Mouse (Mus musculus) cortical plate, adult 2 months (tissue): ENCODE data around the gene Gca.

Experiments used
- CTCF ChIP-seq: fragments of 200-500 bp; IDR thresholded peaks from 2 replicates; pipeline ENCODE4 v1.5.1; 2011; ENCODE audit warnings: mild to moderate bottlenecking, control low read depth, low read length; ENCODE audit not compliant: insufficient read depth; ENCODE audit errors: extremely low read depth
- POLR2A ChIP-seq: fragments of 200-500 bp; IDR thresholded peaks from 2 replicates; pipeline ENCODE4 v1.6.1; 2011; ENCODE audit warnings: mild to moderate bottlenecking, low read length, control low read depth; ENCODE audit not compliant: insufficient read depth; ENCODE audit errors: extremely low read depth

DNA sequence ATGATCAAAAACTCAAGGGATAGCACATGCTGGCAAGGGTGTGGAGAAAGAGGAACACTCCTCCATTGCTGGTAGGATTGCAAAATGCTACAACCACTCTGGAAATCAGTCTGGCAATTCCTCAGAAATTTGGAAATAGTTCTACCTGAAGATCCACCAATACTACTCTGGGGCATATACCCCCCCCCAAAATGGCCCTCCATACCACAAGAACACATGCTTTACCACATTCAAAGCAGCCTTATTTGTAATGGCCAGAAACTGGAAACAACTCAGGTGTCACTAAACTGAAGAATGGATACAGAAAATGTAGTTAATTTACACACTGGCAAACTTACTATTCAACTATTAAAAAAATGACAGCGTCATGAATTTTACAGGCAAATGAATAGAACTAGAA, 66.6 kb downstream of the Gca start:
- TF ChIP-seq CTCF (no peak), POLR2A (no peak)
